Mouse (Mus musculus) liver, embryonic 18 days (tissue): ENCODE results near the gene Tyr. TPM values are rescaled to one million over a fixed set of nuclear protein-coding genes. Genes with fewer than 3 reads are reported as not detected.

Experiments
- polyA plus RNA-seq: library from polyadenylated mRNA; depleted of rRNA; stranded (reverse); fragments of >200 nt; gene quantifications from 2 replicates; pipeline ENCODE4 v1.2.3, GENCODE M21; 2012; rRNA removed

The Tyr gene
- polyA plus RNA-seq = not detected in 2 replicates

GRCm38 (mm10) chr7:87493412-87493811 is at the start of gene Tyr:
Gene Tyr, minus strand, starts transcription at chr7:87493512.

Other genes with a start within 250 kb of the Tyr start
- gene Nox4, start 247.4 kb downstream of the Tyr start, polyA plus RNA-seq = 0.05 and 0.12 TPM in 2 replicates
- not detected in 2 replicates for gene Grm5, start 90.7 kb upstream of the Tyr start, polyA plus RNA-seq